Mouse (Mus musculus): Measurements from ENCODE around the gene Rtkn.

The Rtkn gene

DNA sequence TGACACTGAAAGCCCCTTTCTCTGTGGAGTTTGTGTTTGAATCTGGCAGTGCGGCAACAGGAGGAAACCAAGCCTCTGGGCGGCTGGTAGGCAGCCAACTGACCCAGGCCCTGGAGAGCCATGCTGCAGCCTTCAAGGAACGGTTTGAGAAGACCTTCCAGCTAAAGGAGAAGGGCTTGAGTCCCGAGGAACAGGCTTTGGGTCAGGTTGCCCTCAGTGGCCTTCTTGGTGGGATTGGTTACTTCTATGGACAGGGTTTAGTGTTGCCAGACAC, 18.2 kb upstream of the Rtkn start:
- no peak for DNase-seq

DNA sequence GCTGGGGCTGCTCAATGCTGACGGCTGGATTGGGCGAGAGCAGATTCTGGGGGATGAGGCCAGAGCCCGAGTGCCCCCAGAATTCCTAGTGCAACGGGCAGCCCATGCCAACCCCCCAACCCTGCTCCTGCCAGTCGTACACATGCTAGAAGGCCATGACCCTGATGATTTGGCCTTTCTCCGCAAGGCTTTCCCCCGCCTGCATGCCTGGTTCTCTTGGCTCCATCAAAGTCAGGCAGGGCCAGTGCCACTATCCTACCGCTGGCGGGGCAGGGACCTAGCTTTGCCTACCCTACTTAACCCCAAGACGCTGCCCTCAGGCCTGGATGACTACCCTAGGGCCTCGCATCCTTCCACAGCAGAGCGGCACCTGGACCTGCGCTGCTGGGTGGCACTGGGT, 17.6 kb upstream of the Rtkn start:
- no peak for DNase-seq

DNA sequence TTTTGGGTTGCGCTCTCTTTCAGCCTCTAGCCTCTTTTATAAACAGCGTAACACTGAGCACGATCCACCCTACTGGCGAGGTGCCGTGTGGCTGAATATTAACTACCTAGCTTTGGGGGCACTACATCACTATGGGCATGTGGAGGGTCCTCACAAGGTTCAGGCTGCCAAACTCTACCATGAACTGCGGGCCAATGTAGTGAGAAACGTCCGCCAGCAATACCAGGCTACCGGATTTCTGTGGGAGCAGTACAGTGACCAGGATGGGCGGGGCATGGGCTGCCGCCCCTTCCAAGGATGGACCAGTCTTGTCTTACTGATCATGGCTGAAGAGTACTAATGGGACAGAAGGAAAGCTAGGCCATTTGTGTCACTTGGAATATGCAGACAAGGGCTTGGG, 16.9 kb upstream of the Rtkn start:
- no peak for DNase-seq

DNA sequence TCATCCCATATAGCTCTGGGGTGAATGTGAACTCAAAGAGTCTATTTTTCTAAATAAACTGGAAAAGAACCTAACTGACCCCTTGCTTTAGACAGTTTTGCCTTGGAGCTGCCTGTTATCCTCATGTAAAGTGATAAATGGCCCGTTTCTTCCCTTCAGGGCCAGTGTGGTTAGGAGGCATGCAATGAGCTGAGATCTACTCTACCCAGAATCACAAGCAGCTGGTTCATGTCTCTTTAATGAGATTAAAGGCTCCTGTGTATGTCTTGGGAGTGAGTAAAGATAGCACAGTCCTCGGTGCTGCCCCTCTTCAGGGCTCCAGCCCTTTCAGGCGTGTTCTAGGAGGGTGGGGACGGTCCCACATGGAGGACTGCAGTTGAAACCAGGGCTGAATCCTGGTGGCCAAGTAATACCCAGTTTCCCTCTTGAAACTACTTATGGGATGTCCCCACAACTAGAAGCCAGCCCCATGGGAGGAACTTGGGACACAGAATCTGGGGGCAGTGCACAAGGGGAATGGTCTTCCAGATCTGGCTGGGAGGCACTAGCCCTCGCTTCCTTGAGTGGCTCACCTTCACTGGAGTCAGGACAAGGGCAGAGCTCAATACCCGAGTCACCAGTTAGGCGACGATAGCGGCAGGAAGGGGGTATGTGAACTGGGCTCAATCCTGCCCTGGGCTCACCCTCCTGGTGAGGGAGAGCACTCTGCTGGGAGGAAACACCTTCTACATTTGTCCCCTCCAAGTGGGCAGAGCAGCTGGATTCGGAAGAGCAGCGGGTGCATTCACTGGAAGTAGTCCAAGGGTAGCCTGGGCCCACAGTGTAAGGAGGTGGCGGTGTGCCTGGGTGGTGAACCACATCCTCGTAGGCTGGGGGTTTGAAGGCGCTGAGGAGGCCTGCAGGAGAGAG, 16.2 kb upstream of the Rtkn start:
- DNase-seq, result no peak

DNA sequence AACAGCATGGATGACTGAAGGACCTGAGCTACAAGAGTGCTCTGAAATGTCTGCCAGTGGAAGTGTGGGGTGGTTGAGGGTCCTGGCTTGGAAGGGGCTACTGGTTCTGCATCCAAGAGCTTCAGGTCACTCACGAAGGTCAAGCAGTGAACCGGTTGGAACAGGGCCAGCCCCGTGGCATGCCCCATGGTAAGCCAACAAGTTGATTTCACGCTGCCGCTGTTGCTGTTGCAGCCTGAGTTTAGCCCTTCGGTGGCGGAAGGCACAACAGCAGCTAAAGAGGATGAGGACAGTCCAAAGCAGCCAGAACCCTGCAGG, 15.6 kb upstream of the Rtkn start:
- DNase-seq, result no peak

DNA sequence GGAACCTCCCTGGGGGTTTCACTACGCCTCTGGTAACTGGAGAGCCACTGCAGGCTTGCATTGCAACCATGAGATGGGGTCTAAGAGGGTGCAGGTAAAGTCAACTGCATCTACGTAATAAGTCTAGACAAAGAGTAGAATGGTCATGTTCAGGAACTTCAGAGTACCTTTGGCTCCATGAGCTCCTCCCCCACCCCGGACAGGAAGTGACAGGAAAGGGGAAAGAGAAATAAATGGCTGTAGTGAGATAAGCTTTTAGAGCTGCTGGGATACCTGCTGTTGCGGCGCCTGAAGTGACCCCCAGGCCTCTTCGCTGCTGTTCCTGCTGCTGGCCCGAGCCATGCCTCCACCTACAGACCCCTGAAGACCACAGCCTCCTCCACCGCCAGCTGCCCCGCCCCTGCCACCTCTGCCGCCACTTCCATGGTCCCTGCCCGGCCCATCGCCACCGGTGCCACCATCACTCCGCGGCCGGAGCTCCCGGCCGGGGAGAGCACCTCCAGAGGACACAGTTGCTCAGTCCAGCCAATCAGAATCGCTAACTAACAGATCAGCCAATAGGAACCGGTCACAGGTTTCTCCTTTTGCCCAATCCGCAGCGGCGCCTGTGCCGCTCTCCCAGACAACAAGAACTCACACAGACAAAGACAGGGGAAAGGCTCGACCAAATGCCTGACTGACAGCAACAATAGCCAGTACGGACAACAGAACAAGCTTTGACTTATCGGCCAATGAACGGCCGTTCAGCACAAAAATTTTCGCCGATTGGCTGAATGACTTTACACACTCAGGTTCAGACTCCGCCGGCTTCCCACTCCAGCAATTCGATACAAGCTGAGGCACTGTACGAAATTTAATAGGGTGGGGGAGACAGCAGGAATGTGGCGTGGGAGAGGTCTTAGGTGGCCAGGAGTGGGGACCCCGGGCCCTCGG, 14.1 kb upstream of the Rtkn start, which contains the start of gene Wbp1:
Wbp1 (minus strand) TSS at position 630 of the 933 bp plus-strand sequence.
- DNase-seq, result peak; percentile 94

DNA sequence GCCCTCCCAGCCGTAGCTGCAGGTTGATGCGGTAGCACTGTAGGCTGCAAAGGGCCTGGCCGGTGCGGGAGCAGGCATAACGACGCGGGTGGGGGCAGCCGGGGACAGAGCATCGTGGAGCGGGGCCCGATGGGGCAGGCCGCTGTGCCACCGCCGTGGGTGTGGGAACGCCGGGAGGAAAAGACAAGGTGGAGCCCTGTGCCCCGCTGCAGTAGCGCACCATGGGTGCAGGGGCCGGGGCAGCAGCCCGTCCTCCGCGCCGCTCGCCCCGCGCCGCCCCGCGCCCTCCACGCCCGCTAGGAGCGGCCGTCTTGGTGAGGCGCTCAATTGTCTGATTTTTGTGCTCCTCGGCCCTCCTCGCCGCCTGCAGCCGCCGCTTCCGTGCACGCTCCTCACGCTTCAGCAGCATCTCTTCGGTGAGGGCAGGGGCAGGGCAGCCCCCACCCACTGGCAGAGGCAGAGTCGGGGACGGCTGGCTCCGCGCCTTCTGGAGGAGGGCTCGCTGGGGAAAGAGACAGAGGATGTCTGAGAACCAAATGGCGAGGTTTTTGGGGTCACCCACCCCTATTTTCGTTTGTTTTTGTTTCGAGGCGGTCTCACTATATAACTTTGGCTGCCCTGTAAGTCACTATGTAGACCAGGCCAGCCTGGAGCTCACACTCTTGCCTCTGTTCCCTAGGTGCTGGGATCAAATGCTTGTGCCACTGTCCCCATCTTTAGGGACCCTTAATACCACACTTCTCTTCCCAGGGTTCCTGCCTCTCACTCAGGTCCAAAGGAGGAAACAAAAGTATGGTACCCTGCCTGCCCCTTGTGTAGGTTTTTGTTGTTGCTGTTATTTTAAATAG, 13.2 kb upstream of the Rtkn start:
- peak; percentile 65 for DNase-seq

DNA sequence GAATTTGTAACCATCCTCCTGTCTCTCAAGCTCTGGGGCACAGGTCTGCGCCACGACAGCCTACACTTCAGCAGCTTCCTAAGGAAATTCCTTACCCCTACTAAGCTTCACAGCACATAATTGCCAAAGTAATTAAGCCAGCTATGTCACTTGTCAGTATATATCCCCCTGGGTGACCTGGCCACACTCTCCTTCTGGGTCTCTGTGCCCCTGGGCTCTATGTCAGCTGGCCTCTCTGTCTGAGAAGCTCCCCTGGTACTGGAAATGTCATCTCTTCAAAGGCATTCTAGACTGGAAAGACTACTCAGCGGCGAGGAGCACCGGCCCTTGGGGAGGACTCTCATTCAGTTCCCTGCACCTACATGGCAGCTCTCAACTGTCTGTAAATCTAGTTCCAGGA, 12.3 kb upstream of the Rtkn start:
- no peak for DNase-seq

DNA sequence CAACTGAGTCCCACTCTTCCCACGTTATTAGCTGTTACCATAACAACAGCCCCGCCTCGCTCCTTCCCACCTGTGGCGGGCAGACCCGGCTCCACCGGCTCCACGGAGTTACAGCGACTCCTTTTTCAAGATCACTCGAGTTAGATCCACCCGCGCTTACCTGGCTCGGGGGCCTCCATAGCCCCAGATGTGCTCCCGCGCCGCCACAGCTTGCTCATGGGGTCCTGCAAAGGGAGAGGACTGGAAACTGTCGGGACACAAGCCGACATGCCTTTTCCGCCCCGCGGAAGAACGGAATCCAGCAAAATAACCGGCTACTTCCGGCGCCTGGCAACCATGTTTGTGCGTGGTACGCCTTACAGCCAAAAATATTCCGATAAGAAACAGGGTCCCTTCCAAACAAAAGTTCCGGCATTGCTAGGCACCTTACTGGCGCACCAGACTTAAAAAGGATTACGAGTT, 10.4 kb upstream of the Rtkn start:
- peak; percentile 84 for DNase-seq

DNA sequence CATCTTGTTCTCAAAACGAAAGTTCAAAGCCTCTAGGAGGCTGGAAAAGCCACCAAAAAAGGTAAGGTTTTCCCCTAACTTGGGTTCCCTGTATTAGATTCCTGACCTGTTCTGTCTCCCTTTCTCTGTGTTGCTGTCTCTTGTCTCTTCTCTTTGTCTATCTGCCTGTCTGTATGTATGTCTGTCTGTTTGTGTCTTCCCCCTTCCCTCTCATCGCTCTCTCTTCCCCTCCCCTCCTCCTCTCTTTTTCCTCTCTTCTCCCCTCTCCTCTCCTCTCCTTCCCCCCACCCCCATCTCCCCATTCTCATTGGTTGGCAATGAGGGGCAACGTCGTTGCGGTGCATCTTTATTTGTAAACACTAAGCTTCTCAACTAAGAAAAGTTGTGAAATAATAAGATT, 9.9 kb upstream of the Rtkn start, which contains the start of gene Ino80b:
Ino80b (minus strand) TSS at position 101 of the 400 bp plus-strand sequence.
- DNase-seq, result no peak

DNA sequence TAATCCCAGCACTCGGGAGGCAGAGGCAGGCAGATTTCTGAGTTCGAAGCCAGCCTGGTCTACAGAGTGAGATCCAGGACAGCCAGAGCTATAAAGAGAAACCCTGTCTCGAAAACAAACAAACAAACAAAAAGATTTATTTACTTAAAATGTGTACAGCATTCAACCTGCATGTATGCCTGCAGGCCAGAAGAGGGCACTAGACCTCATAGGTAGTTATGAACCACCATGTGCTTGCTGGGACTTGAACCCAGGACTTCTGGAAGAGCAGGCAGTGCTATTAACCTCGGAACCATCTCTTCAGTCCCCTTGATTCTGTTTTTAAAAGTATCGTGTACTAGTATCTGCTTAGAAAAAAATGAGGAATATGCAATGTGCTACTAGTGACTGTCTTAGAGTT, 7.8 kb upstream of the Rtkn start:
- no peak for DNase-seq

DNA sequence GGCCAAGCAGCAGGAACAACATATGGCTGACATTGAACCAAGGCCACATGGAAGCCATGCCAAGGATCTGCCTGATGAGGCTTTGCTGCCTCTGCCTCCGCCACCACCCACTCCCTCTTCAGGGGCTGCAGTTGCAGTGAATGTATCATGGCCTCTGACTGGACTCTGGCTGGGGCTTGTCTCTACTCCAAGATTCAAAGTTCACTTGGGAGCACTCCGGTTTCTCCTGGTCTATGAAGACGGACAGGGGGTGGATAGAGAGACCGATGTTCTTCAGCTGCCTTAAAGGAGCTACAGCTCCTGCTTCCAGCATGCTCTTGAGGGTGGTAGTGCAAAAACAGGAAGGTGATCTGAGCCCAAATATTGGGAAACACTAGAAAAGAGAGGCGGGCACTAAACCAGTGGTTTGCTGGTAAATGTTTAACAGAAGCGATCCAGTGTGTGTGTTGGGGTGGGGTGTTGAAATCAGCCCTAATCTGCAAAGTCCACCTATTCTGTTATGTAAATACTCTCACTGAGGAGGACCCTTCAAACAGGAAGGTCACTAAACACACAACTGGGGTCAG, 3.7 kb upstream of the Rtkn start:
- no peak for DNase-seq

DNA sequence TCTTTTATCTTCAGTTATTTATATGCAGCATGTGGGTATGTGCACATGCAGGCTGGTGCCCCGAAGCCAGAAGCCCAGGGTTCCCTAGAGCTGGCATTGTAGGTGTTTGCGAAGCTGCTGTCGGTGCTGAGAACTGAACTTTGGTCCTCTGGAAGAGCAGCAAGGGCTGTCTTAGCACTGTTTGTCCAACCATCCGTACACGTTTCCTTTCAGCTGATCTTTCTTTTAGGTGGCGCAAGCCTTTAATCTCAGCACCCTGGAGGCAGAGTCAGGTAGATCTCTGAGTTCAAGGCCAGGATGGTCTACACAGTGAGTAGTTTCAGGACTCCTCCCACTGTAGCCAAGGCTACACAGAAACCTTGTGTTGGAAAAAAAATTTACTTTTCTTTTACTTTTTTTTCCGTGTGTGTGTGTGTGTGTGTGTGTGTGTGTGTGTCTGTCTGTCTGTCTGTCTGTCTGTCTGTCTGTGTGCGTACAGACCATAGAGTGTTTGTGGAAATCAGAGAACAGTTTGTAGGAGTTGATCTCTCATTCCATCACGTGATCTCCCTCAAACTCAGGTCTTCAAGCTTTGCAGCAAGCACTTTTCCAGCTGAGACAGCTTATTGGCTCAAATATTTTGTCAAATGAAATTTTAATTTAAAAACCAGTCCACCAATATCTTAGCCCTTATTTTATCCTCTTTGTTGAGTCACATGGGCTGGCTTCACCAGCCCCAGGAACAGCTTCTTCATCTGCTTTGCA, 2.9 kb upstream of the Rtkn start:
- DNase-seq, result no peak

DNA sequence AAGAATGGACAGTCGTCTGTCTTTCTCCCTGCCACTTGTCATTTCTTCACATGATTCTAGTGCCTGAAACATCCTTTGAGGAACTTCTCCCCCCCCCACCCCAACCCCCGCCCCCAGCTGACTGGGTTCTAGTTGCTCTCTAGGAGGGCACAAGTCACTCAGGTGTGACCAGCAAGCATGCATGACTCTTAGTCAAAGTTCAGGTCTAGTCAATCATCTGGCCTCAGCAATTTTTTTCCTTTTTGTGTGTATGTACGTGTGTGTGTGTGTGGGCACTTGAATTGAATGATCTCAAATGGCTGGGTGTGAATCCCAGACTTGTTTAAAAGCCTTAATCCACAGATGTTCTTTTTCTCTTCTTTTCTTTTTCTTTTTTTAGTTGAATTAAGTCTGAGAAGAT, 1.0 kb upstream of the Rtkn start:
- no peak for DNase-seq

DNA sequence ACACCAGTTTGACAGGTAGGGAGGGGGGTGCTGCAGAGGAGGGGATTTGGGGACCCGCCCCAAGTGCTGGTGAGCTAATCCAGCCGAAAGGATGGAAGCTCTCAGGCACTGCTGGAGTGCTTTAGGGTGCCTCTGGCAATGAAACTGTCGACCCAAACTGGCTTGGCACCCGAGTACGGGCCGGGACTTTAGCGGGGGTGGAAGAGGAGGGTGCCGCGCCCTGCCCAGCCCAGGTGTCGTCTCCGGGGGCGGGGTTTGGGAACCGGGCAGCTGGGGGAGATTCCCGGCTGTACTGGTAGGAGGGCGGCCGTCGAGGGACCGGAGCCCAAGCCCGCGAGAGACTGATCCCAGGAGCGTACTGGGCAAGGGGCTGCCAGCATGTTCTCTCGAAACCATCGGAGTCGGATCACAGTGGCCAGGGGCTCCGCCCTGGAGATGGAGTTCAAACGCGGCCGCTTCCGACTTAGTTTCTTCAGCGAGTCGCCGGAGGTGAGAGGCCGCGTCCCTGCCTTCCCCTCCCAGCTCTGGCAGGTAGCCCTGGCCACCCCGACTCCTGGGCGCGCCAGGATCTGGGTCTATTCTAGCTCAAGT, 403 bp downstream of the Rtkn start:
- no peak for DNase-seq

DNA sequence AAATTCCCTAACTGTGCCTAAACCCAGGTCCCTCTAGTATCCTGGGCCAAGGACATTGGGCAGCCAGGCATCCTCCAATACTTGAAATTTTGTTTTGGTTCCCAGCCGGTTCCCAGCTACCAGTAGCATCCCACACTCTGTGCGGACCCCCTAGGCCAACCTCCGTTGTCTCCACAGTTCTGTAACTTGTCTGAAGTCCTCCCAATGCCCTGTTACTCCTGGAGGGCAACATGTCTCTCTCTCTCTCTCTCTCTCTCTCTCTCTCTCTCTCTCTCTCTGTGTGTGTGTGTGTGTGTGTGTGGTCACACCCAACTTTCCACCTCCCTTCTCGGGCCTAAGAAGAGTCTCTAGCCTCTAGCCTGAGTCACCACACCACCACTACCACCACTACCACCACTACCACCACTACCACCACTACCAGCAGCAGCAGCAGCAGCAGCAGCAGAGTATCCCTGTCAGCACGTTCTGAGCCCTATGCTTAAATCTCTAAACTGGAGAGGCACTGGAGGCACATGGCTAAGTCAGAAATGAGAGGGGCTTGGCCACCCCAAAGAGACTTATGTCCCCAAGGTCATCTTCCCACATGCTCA, 1.1 kb downstream of the Rtkn start:
- DNase-seq, result no peak

DNA sequence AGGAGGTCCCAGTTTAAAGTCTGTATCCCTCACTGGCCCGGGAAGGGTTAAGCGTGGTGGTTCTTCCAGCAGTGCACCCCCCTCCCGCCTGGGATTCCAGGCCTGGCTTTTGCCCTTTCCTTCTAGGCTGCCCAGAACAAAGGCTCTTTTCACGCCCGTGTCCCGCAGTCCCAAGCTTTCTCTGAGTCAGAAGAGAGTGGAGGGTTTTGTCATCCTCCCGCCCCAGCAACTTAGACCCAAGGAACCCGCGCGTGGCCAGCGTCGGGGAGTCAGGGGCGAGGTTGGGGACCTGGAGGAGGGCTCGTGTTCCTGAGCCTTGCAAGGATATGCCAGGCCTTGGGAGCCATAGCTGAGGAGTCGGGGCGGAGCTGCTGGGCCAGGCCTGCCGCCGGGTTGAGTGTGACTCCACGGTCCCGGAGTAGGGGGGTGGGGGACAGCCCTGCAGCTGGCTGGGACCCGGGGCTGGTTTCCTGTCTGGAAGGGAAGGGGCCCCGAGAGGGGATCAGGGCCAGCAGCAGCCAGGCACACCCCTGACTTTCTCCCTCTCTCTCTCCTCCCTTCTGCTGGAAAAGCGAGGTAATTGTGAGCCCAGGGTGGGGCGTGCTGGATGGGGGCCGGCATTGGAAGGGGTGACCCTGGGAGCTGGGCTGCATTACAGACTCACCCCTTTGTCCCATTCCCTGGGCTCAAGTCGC, 1.8 kb downstream of the Rtkn start:
- no peak for DNase-seq

DNA sequence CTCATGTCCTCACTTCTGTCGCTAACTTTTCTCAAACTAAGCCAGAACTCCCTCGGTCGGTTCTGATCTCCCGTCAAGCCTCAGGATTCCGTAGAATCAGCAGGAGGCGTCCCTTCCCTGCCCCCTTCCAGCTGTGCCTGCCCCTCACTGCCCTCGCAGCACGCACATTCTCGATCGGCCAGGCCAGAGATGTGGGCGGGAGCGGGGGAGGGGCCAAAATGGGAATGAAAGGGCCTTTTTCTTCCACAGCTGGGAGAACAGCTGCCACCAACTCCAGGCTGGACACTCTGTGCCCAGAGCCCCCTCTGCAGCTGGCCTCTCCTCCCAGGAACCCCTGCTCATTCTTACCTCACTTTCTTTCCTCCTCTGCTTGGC, 2.3 kb downstream of the Rtkn start:
- no peak for DNase-seq

DNA sequence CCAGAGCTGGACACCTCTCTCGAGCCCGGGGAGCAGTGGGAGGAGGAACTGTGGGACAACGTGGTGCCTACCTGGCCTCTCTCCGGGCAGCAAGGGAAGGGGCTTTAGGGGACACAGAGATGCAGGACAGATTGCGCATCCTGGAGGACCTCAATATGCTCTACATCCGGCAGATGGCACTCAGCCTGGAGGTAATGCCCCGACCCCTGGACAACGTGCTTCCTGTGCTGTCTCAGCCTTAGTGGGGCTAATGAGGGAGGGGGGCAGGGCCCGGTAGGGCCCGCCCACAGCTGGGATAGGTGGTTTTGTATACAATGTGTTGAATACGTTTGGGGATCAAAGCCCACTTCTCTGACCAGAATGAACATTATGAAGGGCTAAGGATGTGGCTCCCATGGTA, 2.8 kb downstream of the Rtkn start:
- no peak for DNase-seq

DNA sequence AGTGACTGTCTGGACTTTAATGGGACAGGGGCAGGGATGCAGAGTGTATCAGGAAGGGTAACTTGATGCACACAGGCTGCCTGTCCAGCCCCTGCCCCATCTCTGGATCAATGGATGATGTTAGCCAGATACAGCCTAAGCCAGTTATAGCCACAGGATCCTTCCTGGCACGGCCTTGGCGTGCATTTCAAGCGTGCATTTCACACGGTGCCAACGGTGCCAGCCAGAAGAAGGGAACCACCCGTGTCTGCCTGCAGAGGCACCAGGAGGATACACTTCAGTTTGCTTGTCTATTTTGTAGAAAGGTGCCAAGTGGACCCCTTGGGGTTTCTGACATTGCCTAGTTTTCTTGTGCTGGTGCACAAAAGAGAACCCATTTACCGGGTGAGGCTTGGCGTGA, 4.8 kb downstream of the Rtkn start:
- no peak for DNase-seq

DNA sequence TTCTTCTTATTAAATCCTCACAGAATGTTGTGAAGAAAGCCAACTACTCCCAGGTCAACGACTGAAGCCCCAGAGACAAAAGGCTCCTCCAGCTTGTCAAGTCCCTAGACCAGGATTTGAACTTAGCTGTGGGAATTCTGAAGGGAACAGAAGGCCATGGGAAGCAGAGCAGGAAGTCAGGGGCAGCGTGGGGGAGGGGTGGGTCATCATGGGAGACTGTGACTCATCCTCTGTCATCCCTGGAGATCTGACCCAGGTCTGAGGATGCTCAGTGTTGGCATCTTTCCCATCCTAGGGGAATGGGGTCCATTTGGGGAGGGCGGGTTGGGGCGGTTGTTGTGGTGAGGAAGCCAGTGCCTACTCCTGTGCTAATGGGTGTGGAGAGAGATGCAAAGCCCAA, 6.4 kb downstream of the Rtkn start:
- no peak for DNase-seq

All from cerebellum, adult 11 months (tissue).